Mouse (Mus musculus) stomach, embryonic 15.5 days (tissue): ENCODE data around the gene Itga10. TPM values are rescaled to one million over a fixed set of nuclear protein-coding genes. Genes with fewer than 3 reads are reported as not detected.

Experiments used
- ATAC-seq: fragments of 200-750 bp; cut with Nextera tagmentation; 2 replicates; pipeline ENCODE4 v1.8.0; 2017; ENCODE audit warnings: low read depth, moderate number of reproducible peaks, moderate TSS enrichment; ENCODE audit not compliant: insufficient read depth, low FRiP score
- H3K27ac ChIP-seq: fragments of 300-500 bp; sonication (generic); 2 replicates; pipeline ENCODE4 v1.5.1; 2015; ENCODE audit warnings: mild to moderate bottlenecking, inconsistent platforms
- H3K27me3 ChIP-seq: fragments of 300-500 bp; sonication (generic); replicated peaks from 2 replicates; pipeline ENCODE4 v1.6.1; 2015; ENCODE audit warnings: inconsistent platforms
- H3K36me3 ChIP-seq: fragments of 300-500 bp; sonication (generic); 2 replicates; pipeline ENCODE4 v1.6.1; 2015; ENCODE audit warnings: inconsistent platforms
- H3K4me1 ChIP-seq: fragments of 300-500 bp; sonication (generic); 2 replicates; pipeline ENCODE4 v1.6.1; 2015; ENCODE audit warnings: inconsistent platforms
- H3K4me2 ChIP-seq: fragments of 300-500 bp; sonication (generic); 2 replicates; pipeline ENCODE4 v1.6.1; 2015; ENCODE audit warnings: mild to moderate bottlenecking, inconsistent platforms
- H3K4me3 ChIP-seq: fragments of 300-500 bp; sonication (generic); replicated peaks from 2 replicates; pipeline ENCODE4 v1.5.1; 2015; ENCODE audit warnings: inconsistent platforms
- H3K9ac ChIP-seq: fragments of 300-500 bp; sonication (generic); 2 replicates; pipeline ENCODE4 v1.6.1; 2015; ENCODE audit warnings: inconsistent platforms
- H3K9me3 ChIP-seq: fragments of 300-500 bp; sonication (generic); 2 replicates; pipeline ENCODE4 v1.6.1; 2016; ENCODE audit warnings: inconsistent platforms
- WGBS: fragments of 180-500 bp; shearing (Covaris S2); methylation state at CpG from one replicate; pipeline ENCODE4 v1.1.7; 2015; 5-methylcytosine and 5-hydroxymethylcytosine counted together
- polyA plus RNA-seq: library from polyadenylated mRNA; unstranded; fragments of >200 nt; fragmentation: Nextera tagmentation; extraction: Ambion mirVana; gene quantifications from 2 replicates; pipeline ENCODE4 v1.2.1, GENCODE M21; 2015

Itga10 gene
- polyA plus RNA-seq, 1 experiment from 2014 or later, result 0.80 TPM

DNA sequence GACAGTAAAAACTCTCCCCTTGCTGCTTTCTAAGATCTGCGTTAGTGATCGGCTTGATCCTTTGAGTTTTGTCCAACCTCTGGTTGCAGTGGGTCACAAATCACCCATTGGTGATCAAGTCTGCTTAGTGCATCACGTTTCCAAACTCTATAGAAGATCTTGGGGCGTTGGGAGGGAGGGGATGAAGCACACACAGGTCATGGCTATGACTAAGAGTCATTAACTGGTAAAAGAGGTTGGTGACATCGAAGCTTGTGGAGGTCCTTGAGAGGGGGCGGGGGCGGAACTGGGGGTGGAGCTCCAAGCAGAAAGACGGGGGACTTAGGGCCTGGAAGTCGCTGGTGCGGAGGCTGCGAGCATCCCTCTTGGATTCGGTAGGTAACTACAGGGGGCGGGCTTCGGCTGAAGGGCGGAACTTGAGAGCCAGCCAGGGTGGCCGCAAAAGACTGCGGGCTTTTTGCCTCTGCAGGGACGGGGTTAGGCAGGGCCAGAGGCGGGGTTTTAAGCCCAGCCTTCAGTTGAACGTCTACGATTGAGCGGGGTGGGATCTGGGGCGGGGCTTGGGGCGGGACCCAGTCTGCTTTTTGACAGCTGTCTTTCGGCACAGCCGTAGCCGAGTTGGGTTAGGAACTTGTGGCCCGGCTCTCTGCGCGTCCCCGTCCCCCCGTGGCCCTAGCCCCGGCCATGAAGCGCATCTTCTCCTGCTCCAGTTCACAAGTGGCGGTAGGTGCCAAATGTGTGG, 24.5 kb downstream of the Itga10 start, which contains the start of gene Ankrd35:
Ankrd35 (plus strand) TSS at position 405 of the 742 bp plus-strand sequence.
- 4% methylated on average over 35 of the region's 35 CpGs for WGBS
- Histone ChIP-seq H3K36me3 (no peaks in the 10 kb centered on the region), H3K27ac (no peak within 1 kb of the TSS)

DNA sequence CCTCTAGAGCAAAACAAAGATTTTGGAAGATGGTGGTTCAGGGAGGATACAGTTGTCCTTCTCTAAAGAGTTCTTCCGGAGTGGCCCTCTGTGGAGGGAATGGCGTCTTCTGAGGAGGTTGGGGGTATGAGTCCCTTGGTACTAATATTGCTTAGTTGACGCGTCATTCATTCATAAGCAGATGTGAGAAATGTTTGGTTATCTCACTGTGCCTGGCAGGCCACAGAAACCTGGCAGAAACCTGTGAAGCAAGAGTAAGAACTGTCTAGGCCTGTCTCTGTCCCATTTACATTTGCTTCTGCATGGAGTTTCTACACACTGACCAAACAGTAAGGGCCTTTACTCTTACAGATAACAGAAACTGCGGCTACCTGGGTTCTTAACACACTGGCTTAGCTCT, 26.1 kb downstream of the Itga10 start:
- Histone ChIP-seq H3K4me3 (no peak overlapping the region), H3K4me2 (no peak overlapping the region), H3K36me3 (no peaks in the 10 kb centered on the region), H3K27ac (no peak overlapping the region), H3K4me1 (peaks cover 6% of the 10 kb centered on the region; the same call in 1 of the 2 replicates), H3K9ac (no peak overlapping the region), H3K27me3 (no peaks in the 10 kb centered on the region), H3K9me3 (no peaks in the 10 kb centered on the region)
- 90% methylated on average over 5 of the region's 5 CpGs for WGBS
- ATAC-seq, result no peak

More for the DNA sequence above, 24.5 kb downstream of the Itga10 start, which contains the start of gene Ankrd35:
- Histone ChIP-seq H3K4me1 (peaks cover 6% of the 10 kb centered on the region; the same call in 1 of the 2 replicates), H3K4me2 (peak within 1 kb of the TSS; percentile 92), H3K4me3 (peak within 1 kb of the TSS; percentile 47), H3K9me3 (no peaks in the 10 kb centered on the region), H3K9ac (no peak within 1 kb of the TSS), H3K27me3 (no peaks in the 10 kb centered on the region)
- peak; percentile 93 for ATAC-seq

DNA sequence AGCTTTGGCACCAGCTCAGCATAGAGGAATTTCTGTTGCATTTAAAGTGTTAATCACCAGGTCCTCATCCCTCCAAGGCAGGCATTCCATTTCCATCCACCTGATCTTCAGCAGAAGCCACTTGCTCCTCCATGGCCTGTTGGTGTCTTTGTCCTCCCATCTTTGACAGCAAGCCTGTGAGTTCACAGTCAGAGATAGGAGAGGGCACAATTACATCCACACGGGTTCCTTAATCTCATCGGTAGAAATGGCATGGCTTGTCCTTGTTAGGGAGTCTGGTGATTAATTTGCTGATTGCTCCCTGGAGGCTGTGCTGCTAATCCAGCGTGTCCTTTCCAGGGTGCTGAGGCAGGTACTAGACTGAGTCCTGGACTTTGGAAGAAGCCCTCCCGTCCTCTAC, 28.1 kb downstream of the Itga10 start:
- ATAC-seq, result no peak
- peaks cover 6% of the 10 kb centered on the region; the same call in 1 of the 2 replicates for H3K4me1 ChIP-seq
- whole genome bisulfite sequencing, result 69% methylated on average over 4 of the region's 4 CpGs
- no peak overlapping the region for H3K4me3 ChIP-seq
- no peak overlapping the region for H3K9ac ChIP-seq
- no peaks in the 10 kb centered on the region for H3K27me3 ChIP-seq
- no peaks in the 10 kb centered on the region for H3K36me3 ChIP-seq
- no peak overlapping the region for H3K4me2 ChIP-seq
- H3K27ac ChIP-seq, result no peak overlapping the region
- no peaks in the 10 kb centered on the region for H3K9me3 ChIP-seq

DNA sequence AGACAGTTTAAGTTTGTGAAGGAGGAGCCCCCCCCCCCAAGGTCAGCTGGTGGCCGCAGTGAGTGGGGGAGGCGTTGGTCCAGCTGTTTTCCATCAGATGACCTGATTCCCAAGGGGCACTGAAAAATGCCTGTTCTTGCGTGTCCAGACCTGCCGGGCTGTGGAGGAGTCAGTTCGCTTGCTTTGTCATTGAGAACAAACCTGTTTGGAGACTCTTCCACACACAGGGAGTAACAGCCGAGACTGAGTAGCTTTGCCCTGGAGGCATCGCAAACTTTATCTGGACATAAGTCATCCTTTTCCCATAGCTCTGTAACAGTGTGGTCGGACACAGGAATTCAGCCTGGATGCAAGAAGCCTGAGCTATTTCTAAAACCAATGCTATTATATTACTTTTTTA, 29.1 kb downstream of the Itga10 start:
- Histone ChIP-seq H3K4me2 (no peak overlapping the region), H3K4me1 (peaks cover 4% of the 10 kb centered on the region; the same call in 1 of the 2 replicates), H3K36me3 (no peaks in the 10 kb centered on the region), H3K4me3 (no peak overlapping the region), H3K9me3 (no peaks in the 10 kb centered on the region), H3K27me3 (no peaks in the 10 kb centered on the region), H3K27ac (peak overlapping the region; percentile 6; the same call in 1 of the 2 replicates), H3K9ac (no peak overlapping the region)
- 30% methylated on average over 8 of the region's 8 CpGs for WGBS
- ATAC-seq, result no peak

DNA sequence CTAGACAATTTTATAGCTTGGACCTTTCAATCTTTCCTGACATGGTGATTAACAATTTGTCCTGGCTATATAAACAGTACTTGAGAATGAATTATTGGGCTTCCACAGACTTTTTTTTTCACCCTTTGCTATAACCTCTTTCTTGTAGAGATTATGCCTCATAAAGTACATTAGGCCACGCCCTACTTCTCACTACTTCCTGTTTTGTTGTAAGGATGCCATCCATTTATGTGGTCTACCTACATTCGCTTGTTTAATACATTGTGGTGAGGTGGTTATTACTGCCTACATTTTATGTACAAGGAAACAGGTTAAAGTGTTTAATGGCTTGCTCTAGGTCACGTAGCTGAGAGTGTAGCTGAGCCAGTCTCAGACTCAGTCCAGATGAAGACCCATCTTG, 29.8 kb downstream of the Itga10 start:
- H3K9me3 ChIP-seq, result no peaks in the 10 kb centered on the region
- peaks cover 3% of the 10 kb centered on the region; the same call in 1 of the 2 replicates for H3K4me1 ChIP-seq
- 74% methylated on average over 3 of the region's 3 CpGs for WGBS
- H3K9ac ChIP-seq, result no peak overlapping the region
- H3K27me3 ChIP-seq, result no peaks in the 10 kb centered on the region
- no peak overlapping the region for H3K4me2 ChIP-seq
- no peak overlapping the region for H3K4me3 ChIP-seq
- no peaks in the 10 kb centered on the region for H3K36me3 ChIP-seq
- ATAC-seq, result no peak
- H3K27ac ChIP-seq, result peak overlapping the region; percentile 65

DNA sequence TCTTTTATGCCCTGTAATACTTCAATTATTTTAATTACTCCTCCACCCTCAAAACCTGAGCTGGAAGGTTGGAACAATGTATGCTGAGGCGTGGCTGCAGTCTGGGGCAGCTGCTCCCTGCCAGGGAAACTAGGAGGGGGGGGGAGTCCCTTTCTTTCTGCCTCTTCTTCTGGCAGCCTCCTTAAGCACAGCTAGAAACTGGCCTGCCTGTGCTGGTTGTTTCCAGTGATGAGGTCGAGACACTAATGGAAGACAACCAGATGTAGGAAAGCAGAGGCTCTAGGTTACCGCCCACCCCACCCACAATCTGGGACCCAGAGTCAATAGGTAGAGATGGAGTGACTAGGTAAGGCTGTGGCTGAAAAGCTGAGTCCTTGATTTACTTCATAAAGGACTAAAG, 30.3 kb downstream of the Itga10 start:
- peak; percentile 12; the same call in 1 of the 2 replicates for ATAC-seq
- peak overlapping the region; percentile 65 for H3K27ac ChIP-seq

DNA sequence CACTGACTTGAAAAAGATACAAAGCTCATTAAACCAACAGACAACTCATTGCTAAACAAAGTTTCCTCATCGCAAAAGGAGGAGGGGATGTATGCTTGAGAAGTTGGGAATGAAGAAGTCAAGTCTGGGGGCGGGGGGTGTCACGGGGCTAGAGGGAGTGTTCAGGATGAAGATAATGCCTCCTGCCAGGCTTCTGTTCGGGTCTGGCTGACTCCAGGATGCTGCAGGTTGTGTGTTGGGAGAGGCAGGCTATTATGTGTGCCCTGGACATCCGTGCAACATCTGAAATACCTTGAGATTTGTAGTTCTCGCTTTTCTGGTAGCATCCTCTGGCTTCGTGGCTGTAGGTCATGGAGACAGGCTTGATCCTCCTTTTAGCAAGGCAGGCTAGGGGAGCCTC, 33.1 kb downstream of the Itga10 start:
- H3K4me1 ChIP-seq, result no peaks in the 10 kb centered on the region
- ATAC-seq, result no peak
- H3K27me3 ChIP-seq, result no peaks in the 10 kb centered on the region; the same call in 1 of the 2 replicates
- H3K9ac ChIP-seq, result no peak overlapping the region
- no peaks in the 10 kb centered on the region for H3K9me3 ChIP-seq
- H3K36me3 ChIP-seq, result no peaks in the 10 kb centered on the region
- 73% methylated on average over 7 of the region's 7 CpGs for WGBS
- H3K4me2 ChIP-seq, result no peak overlapping the region
- H3K4me3 ChIP-seq, result no peak overlapping the region
- peak overlapping the region; percentile 62 for H3K27ac ChIP-seq

More for the DNA sequence above, 30.3 kb downstream of the Itga10 start:
- 53% methylated on average over 3 of the region's 3 CpGs for WGBS
- Histone ChIP-seq H3K9me3 (no peaks in the 10 kb centered on the region), H3K4me2 (no peak overlapping the region), H3K27me3 (no peaks in the 10 kb centered on the region), H3K36me3 (no peaks in the 10 kb centered on the region), H3K9ac (no peak overlapping the region), H3K4me3 (no peak overlapping the region), H3K4me1 (no peaks in the 10 kb centered on the region)

DNA sequence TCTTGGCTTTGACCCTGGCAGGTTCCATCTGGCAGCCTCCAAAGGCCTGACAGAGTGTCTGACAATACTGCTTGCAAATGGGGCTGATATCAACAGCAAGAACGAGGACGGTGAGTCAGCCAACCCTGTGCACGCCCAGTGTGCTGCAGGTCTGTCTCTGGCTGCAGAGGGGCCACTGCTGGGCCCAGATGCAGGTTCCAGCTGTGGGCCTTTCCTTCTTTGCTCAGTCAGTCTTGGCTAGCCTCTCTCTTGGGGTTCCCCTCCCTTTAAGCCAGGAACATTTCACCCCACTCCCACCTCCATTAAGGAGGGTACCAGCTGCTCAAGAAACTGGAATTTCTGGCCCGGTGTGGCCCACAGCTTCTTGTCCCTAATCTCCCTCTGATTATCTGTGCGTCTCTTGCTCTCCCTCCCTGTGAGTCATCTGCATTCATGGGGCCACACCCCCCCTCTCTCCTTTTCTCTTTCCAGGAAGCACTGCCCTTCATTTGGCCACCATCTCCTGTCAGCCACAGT, 33.8 kb downstream of the Itga10 start:
- Histone ChIP-seq H3K9ac (no peak overlapping the region), H3K9me3 (no peaks in the 10 kb centered on the region), H3K27me3 (peaks cover 7% of the 10 kb centered on the region; the same call in 1 of the 2 replicates), H3K4me3 (no peak overlapping the region), H3K4me2 (peak overlapping the region; percentile 16; the same call in 1 of the 2 replicates), H3K4me1 (0 out of 2 replicates have a peak, but pooled peaks cover 3% of the 10 kb centered on the region), H3K27ac (peak overlapping the region; percentile 62), H3K36me3 (no peaks in the 10 kb centered on the region)
- peak; percentile 73 for ATAC-seq
- 23% methylated on average over 5 of the region's 5 CpGs for WGBS

DNA sequence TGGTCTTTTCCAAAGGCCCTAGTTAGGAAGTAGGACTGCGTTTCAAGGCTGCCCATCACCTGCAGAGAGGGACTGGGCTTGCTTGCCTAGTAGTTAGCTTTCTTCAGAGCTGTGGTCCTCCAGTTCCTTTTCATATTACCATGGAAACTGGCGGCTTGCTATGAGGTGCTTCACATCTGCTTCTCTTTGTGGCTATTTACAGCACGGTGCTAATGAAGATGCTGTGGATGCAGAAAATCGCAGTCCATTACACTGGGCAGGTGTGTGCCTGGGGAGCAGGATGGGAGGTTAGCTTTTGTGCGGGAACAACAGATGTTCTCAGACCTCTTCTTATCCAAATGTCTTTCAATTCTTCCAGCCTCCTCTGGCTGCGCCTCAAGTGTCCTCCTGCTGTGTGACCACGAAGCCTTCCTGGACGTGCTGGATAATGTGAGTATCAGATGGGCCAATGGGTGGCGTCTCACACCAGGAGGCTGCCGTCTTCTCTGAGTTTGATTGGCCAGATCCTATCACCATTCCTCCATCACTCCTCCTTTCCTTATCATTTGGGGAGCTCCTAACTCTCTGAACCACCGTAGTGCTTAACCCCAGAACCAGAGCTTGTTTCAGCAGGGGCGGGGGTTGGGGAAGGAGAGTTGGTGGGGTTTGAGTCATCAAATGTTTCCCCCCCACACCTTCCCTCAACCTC, 35.0 kb downstream of the Itga10 start:
- WGBS, result 29% methylated on average over 12 of the region's 12 CpGs
- Histone ChIP-seq H3K27me3 (peaks cover 9% of the 10 kb centered on the region; the same call in 1 of the 2 replicates), H3K36me3 (no peaks in the 10 kb centered on the region), H3K4me1 (peaks cover 6% of the 10 kb centered on the region; the same call in 1 of the 2 replicates), H3K9me3 (no peaks in the 10 kb centered on the region), H3K27ac (no peak overlapping the region), H3K4me2 (no peak overlapping the region), H3K9ac (no peak overlapping the region), H3K4me3 (no peak overlapping the region)
- no peak for ATAC-seq

DNA sequence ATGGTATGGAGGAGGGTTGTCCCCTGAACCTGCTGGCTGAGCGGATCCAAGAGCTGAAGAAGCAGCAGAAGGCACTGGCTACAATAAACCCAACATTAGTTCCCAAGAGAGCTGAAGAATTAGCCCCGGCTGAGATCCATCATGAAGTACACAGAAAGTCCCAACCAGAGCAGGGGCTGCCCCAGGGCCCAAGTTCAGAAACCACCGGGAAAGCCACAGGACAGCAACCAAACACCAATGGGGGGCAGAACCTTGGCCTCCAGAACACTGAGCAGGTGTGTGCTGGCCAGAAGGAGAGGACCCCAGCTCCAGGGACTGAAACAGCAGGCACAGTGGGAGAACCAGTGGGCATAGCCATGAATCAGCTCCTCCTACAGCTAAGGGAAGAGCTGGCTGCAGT, 38.1 kb downstream of the Itga10 start:
- peaks cover 9% of the 10 kb centered on the region; the same call in 1 of the 2 replicates for H3K27me3 ChIP-seq
- H3K9me3 ChIP-seq, result no peaks in the 10 kb centered on the region
- H3K27ac ChIP-seq, result no peak overlapping the region
- 80% methylated on average over 3 of the region's 3 CpGs for WGBS
- ATAC-seq, result no peak
- H3K4me1 ChIP-seq, result peaks cover 6% of the 10 kb centered on the region; the same call in 1 of the 2 replicates
- no peaks in the 10 kb centered on the region for H3K36me3 ChIP-seq
- no peak overlapping the region for H3K4me2 ChIP-seq
- no peak overlapping the region for H3K4me3 ChIP-seq
- no peak overlapping the region for H3K9ac ChIP-seq

DNA sequence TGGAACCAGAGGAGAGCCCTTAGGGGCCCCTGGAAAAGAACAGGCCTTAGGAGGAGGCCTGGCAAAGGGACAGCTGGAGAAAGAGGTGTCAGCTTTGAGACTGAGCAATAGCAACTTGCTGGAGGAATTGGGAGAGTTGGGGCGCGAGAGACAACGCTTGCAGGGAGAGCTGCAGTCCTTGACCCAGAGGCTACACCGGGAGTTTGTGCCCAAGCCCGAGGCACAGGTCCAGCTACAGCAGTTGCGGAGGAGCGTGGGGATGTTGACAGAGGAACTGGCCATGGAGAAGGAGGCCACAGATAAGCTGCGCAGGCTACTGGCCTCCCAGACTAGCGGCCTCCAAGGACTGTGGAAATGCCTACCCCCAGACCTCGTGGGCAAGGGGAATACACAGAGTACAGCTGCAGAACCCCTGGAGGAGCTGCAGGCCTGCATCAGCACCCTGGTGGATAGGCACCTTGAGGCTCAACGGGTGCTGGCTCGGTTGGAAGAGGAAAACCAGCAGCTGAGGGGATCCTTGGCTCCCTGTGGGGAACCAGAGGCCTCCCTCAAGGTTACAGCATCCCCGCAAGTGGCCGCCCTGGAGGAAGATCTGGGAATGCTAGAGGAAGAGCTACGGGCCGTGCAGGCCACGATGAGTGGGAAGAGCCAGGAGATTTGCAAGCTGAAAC, 38.9 kb downstream of the Itga10 start:
- Histone ChIP-seq H3K27me3 (peaks cover 9% of the 10 kb centered on the region; the same call in 1 of the 2 replicates), H3K4me3 (peak overlapping the region; percentile 21), H3K4me2 (peak overlapping the region; percentile 53), H3K4me1 (peaks cover 6% of the 10 kb centered on the region; the same call in 1 of the 2 replicates), H3K9me3 (no peaks in the 10 kb centered on the region), H3K9ac (no peak overlapping the region), H3K27ac (no peak overlapping the region), H3K36me3 (no peaks in the 10 kb centered on the region)
- no peak for ATAC-seq
- 49% methylated on average over 17 of the region's 17 CpGs for WGBS
